Mouse (Mus musculus) kidney, adult 2 months (tissue): ENCODE measurements around the gene Map1lc3a.

ENCODE experiments used
- CTCF ChIP-seq: fragments of 200-500 bp; conservative IDR thresholded peaks from 2 replicates; pipeline ENCODE4 v1.5.1; 2011; ENCODE audit warnings: low read depth, mild to moderate bottlenecking, control low read depth, low read length, moderate library complexity, mixed read lengths; ENCODE audit not compliant: insufficient read depth, insufficient read length
- POLR2A ChIP-seq: fragments of 200-500 bp; IDR thresholded peaks from one replicate; pipeline ENCODE4 v1.6.1; 2011; ENCODE audit warnings: low read depth, low read length, control low read depth

- TF ChIP-seq CTCF (no peak), POLR2A (no peak)
Observed at GRCm38 (mm10) chr2:155313671-155314070, 37.6 kb downstream of the Map1lc3a start.
